Mouse (Mus musculus) liver, embryonic 14 days (tissue): ENCODE data around the gene Fhdc1. TPM values are rescaled to one million over a fixed set of nuclear protein-coding genes. Genes with fewer than 3 reads are reported as not detected.

ENCODE experiments used
- polyA plus RNA-seq: library from polyadenylated mRNA; depleted of rRNA; stranded (reverse); fragments of >200 nt; gene quantifications from 2 replicates; pipeline ENCODE4 v1.2.3, GENCODE M21; 2012; rRNA removed

The Fhdc1 gene
- 13.2 and 20.1 TPM in 2 replicates for polyA plus RNA-seq

DNA sequence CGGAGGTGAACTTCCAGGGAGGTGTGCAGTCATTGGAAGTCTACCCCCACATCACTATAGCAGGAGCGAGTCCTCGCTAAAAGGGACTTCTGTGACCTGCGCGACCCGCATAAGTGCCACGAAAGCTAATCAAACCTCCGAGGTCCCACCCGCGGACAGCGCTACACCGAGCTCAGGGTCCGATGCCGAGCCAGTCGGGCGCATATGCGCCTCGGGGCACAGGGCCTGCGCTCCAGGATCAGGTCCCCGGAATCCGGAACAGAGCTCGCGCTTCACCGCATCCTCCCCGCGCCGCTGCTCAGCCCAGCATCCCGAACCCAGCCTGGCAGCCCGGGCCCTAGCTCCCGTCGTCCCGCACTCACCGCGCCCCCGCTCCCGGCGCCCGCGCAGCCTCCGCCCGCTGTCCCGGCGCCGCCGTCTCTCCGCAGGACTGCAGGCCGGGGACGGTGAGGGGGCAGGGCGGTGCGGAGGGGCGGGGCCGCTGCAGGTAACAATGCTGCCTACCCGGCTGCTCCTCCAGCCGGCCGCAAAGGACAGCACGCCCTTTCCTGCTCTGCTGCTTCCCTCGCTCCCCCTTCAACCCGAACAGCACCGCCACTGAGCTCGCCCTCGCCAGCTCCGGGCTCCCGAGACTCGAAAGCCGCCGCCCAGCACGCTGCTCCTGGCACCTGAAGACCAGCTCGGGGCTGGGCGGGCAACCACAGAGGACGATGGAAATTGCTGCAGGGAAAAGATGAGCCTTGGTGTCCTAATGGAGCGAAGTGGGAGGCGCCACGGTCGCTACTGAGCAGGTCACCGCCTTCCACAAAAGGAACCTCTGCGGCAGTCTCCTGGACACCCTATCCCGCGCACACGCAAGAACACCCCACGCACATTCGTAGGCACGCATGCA lies at the start of gene Fhdc1:
Gene Fhdc1 (minus strand): TSS at position 424 of the 892 bp plus-strand sequence.

Other genes starting within 250 kb of the Fhdc1 start
- gene Trim2, start 173.6 kb downstream of the Fhdc1 start, polyA plus RNA-seq, result 2.2 and 2.5 TPM in 2 replicates
- gene Arfip1, start 102.2 kb upstream of the Fhdc1 start, polyA plus RNA-seq, result 5.5 and 6.3 TPM in 2 replicates
- 0.01 TPM in 1 of 2 replicates, not detected in the other for gene Tigd4, start 113.1 kb upstream of the Fhdc1 start, polyA plus RNA-seq
- gene Tmem154, start 185.8 kb upstream of the Fhdc1 start, polyA plus RNA-seq, result 0.46 and 0.68 TPM in 2 replicates